Mouse (Mus musculus): ENCODE measurements at regions not wholly inside any gene's neighbourhood (a gene's known extent, or its start where the extent isn't known, plus 50 kb on each side); places are given as distances from the start of the nearest gene placed in this dataset.

GRCm38 (mm10) chr4:150800774-150801173 is 52.9 kb upstream of the Errfi1 start:
- DNase-seq (ENCODE audit: low read depth, low spot score) = no peak

GRCm38 (mm10) chr4:150799550-150800398 is 53.9 kb upstream of the Errfi1 start:
- DNase-seq (ENCODE audit: low read depth, low spot score) = no peak

- DNase-seq (ENCODE audit: low read depth, low spot score) = no peak
These were observed 54.8 kb upstream of the Errfi1 start for GRCm38 (mm10) chr4:150798783-150799530.

DNA sequence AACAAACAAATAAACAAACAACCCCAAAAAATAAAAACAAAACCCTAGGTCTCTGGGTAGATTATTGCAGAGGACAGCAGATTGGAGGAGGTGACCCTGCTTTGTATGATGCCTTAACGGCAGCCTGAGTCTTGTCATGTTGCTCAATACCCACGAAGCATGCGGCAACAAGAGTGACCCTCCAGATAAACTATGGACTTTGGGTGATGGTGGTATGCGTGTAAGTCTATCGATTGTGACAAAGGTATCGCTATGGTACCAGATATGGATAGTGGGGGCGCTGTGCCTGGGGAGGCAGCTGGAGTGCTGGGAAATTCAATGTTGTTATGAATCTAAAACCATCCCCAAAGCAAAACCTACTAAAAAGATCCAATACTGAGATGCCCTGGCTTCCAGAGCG is 55.4 kb upstream of the Errfi1 start:
- DNase-seq (ENCODE audit: low read depth, low spot score) = no peak

- DNase-seq (ENCODE audit: low read depth, low spot score) = no peak
These were observed 56.7 kb upstream of the Errfi1 start for GRCm38 (mm10) chr4:150797057-150797456.

- no peak for DNase-seq (ENCODE audit: low read depth, low spot score)
These were observed 58.8 kb upstream of the Errfi1 start for GRCm38 (mm10) chr4:150794878-150795277.

GRCm38 (mm10) chr4:150794257-150794794 is 59.4 kb upstream of the Errfi1 start:
- no peak for DNase-seq (ENCODE audit: low read depth, low spot score)

DNA sequence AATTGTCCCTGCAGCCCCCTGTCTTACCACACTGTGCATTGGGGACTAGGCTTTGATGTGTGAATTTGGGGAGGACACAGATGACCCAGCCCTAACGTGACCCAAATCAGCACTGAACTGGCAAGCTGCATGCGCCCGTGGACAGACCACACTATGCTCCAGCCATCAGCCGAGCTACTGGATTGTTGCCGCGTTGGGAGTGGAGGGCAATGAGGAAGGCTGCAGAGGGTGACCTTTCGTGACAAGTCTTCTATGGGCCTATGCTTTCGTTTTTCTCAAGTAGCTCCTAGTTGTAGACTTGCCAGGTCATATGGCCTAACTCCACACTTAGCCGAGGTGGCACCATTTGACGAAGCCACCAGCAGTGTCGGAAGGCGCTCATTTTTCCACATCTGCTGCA is 60.6 kb upstream of the Errfi1 start:
- DNase-seq (ENCODE audit: low read depth, low spot score) = no peak

DNA sequence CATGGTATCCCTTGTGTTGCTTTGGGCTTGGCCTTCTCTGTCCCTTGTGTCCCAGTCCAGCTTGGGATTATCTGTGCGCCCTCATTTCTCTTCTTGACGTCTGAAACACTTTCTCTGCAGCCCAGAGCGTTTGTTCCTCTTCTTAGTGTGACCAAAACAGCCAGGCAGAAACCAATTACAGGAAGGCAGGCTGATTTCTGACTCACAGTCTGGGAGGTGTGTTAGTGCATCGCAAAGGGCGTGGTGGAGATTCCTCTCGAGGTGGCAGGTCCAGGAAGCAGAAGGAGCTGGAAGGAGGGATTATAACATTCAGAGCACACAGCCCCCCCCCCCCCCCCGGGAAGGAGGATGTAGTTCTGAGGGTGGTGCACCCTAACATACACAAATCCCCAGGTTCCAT is 64.6 kb upstream of the Errfi1 start:
- DNase-seq (ENCODE audit: low read depth, low spot score) = no peak

DNA sequence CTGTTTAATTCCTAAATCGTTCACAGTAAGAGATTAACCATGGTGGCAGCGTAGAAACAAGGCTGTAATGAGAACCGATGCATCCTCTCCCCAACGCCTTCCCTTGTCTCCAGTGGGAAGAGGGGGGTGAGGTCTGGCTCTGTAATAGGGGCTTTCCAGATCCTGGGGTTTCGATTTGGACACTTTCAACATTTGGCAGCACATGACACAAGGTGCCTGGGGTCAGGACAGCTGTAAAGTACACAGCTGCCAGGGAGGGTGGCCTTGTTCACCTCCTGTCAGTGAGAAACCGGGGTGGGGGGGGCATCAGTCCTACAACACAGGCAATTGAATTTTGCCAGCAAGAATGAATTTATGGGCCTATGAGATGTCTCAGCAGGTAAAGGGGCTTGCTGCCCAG is 66.6 kb upstream of the Errfi1 start:
- DNase-seq (ENCODE audit: low read depth, low spot score) = no peak

GRCm38 (mm10) chr4:150786651-150787050 is 67.1 kb upstream of the Errfi1 start:
- DNase-seq (ENCODE audit: low read depth, low spot score) = no peak

GRCm38 (mm10) chr4:150784491-150785451 is 68.9 kb upstream of the Errfi1 start:
- no peak for DNase-seq (ENCODE audit: low read depth, low spot score)

GRCm38 (mm10) chr4:150781304-150781703 is 72.4 kb upstream of the Errfi1 start:
- no peak for DNase-seq (ENCODE audit: low read depth, low spot score)

GRCm38 (mm10) chr4:150779340-150779739 is 74.4 kb upstream of the Errfi1 start:
- DNase-seq (ENCODE audit: low read depth, low spot score) = no peak

DNA sequence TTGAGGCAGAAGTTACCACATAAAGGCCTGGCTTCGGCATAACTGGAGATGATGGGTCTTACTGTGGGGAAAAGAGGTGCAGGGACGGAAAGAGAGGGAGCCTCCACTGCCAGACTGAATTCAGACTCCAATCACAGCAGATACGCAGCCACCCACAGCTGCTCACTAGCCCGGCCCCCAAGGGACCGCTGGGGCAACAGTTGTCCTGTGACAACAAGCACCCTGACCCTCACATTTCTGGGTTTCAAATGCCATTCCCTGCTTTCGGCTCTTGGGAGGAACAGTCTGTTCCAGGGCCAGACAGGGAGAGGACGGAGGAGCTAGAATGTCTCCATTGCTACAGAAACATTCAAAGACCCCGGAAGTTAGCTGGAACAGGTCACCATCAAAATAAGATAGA is 75.0 kb upstream of the Errfi1 start:
- DNase-seq (ENCODE audit: low read depth, low spot score) = no peak

- DNase-seq (ENCODE audit: low read depth, low spot score) = no peak
These were observed 77.8 kb upstream of the Errfi1 start for GRCm38 (mm10) chr4:150775695-150776521.

DNA sequence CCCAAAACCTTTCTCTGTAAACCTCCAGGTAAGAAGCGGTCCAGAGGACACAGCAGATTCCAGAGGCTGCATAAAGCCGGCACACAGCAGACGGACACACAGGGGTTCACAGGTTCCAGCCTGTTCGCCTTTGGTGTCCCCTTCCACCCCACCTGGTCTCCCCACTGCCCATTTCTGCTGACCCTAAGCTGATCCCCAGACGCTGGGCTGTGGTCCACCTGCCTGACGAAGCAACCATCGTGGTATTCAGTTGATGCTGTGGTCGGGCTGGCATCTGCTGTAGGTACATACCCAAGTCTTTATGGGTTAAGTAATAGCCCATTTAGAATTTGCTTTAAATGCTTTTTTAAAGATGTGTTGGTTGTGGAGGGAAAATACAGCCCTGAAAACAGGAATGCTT is 78.4 kb upstream of the Errfi1 start:
- no peak for DNase-seq (ENCODE audit: low read depth, low spot score)

DNA sequence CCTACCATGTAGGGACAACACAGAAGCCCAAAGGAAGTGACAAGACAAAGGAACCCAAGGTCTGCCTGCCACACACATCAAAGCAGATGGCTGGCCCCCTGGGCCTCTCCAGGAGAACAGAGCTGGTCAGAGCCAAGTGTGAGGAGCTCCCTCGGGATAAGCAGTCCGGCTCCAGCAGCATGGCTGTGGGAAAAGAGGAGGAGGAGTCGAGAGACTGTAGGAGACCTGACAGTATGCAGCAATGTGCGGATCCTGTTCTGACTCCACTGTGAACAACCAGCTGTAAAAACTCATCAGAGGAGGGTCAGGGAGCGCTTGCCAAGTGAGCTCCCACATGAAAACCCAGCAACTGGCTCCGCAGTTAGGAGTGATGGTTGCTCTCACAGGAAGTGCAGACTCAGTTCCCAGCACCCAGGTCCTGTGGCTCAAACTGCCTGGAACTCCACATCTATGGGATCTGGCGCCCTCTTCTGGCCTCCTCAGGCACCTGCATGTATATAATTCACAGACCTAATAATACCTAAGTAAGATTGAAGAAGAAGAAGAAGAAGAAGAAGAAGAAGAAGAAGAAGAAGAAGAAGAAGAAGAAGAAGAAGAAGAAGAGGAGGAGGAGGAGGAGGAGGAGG is 79.3 kb upstream of the Errfi1 start:
- no peak for DNase-seq (ENCODE audit: low read depth, low spot score)

- DNase-seq (ENCODE audit: low read depth, low spot score) = no peak
These were observed 81.6 kb upstream of the Errfi1 start for GRCm38 (mm10) chr4:150771922-150772651.
